Mouse (Mus musculus): Measurements from ENCODE around the gene E2f2.

Gene E2f2

GRCm38 (mm10) chr4:136240955-136241354 is 68.8 kb downstream of the E2f2 start:
- DNase-seq (ENCODE audit: low spot score in 2 of 2) = no peak

GRCm38 (mm10) chr4:136242065-136242703 is 70.0 kb downstream of the E2f2 start:
- DNase-seq (ENCODE audit: low spot score in 2 of 2) = peak in 1 of 2 experiments; percentile 31

GRCm38 (mm10) chr4:136242728-136243127 is 70.5 kb downstream of the E2f2 start:
- DNase-seq (ENCODE audit: low spot score in 2 of 2) = no peak

- no peak for DNase-seq (ENCODE audit: low spot score in 2 of 2)
Observed at GRCm38 (mm10) chr4:136244208-136244607, 72.0 kb downstream of the E2f2 start.

All from right cerebral cortex, adult 2 months (tissue).